Mouse (Mus musculus): ENCODE measurements around the gene Cfap74.

Gene Cfap74

DNA sequence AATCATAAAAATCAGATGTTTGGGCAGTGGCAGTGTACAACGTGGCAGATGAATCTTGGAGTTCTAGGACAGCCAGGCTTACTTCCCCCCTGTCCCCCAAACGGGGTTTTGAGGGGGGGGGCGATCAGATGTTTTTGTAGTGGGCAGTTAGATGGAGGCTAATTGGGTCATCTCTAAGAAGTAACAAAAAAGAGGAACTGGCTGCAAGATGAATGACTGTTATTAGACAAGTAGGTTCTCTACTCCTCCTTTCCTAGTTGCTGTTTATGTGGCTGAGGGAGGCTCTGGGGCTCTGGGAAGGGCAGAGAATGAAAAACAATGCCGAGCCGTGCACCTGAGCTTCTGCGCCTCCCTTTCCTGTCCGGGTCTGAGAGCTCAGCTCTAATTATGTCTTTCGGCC, 96.1 kb downstream of the Cfap74 start:
- no peak for DNase-seq

DNA sequence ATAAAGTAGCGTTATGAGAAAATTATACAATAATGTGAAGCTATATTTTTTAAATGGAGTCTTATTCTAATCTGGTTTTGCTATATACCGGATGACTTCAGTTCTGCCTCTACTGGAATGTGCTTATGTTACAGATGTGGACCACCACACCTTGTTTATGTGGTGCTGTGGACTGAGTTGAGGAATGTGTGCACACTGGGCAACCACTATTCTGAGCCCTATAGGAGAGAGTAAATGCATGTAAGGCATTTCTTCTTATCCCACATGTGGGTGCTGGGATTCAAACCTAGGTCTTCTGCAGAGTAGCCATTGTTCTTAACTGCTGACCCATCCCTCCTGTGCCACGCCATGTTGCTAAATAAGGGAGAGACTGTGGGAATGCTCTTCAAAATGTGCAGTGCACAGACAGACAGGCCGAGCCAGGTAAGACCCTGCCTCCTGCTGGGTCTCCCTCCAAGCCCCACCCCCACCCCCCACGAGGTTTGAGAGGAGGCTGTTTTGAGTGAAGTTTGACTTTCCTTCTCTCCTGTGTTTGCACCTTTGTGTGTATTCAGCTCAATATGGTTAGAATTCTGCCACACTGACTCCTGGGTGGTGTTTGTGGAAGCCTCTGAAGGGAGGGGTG, 96.8 kb downstream of the Cfap74 start:
- no peak for DNase-seq

DNA sequence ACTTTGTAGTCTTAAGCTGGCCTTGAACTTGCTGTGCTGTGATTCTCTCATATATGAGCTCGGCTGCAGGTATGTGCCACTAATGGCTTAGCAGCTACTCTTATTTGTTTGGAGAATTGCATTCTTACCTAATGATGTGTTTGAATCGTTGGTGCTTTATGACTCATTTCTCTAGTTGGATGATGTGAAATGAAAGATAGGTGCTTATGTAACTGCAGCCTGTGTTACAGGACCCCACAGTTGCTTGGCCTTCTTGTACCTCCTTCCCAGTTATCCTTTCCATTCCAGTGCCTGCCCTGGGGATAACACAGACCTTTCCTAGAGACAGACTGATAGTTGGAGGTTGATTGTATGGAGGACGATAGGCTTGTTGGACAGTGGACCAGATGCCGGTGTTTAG, 99.6 kb downstream of the Cfap74 start:
- DNase-seq = no peak

DNA sequence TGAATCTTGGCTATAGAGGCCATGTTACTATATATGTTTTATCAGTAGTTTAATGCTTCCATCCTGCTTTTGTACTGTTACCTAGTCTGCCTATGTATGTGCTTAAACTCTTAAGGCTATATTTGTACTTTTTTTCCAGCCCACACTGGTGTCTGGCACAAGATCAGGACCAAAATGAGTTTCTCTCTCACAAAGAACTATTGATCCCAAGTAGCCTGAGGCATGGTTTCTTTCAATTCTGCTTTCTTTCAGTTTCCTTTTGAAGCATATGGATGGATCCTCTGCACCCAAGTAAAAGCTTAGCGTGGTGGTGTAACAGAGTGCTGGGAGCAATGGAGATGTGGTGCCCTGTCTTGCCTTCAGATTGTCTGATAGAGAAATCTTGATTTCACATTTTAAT, 102.0 kb downstream of the Cfap74 start:
- no peak for DNase-seq

DNA sequence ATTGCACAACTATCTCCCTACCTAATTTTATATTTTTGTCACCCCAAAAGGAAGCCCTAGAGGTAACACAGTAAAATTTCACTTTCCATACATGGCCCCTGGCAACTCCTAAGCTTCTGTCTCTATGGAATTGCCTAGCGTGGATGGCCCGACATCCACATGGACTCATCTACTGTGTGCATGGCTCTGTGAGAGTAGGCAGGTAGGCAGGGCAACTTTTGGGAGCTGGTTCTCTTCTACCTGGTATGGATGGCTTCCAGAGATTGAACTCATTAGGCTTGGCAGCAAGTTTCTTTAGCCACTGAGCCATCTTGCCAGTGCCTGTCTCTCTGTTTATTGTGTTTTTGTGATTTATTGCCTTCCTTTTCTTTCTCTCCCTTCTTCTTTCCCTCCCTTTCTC, 105.8 kb downstream of the Cfap74 start:
- no peak for DNase-seq

Data from cerebellum, adult 11 months (tissue).